Mouse (Mus musculus) ES-Bruce4 (cell line): ENCODE results near the gene Parm1.

Experiments
- CTCF ChIP-seq: IDR thresholded peaks from one replicate; pipeline ENCODE4 v1.8.1; 2011; ENCODE audit warnings: low read depth, low read length
- EP300 ChIP-seq: IDR thresholded peaks from 2 replicates; pipeline ENCODE4 v1.6.1; 2011; ENCODE audit warnings: low read depth, low read length; ENCODE audit not compliant: insufficient read depth
- POLR2A ChIP-seq: IDR thresholded peaks from one replicate; pipeline ENCODE4 v1.8.1; 2011; ENCODE audit warnings: low read length; ENCODE audit not compliant: insufficient read depth

DNA sequence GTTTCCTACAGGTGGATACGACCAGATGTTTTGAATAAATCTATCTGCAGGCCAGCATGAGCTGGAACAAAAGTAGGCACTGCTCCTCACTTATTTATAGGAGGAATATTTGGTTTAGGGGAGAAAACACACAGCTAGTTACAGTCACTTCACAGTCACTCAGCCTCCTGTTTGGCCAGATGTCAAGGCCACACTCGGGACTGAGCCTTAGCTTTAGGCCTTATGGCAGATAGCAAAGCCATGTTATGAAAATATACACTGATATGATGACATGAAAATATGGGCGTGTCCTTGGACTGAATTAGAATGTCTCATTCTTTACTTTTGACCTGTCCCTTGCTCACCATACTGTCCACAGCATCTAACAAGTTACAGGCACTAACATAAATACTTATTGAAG, 137.8 kb downstream of the Parm1 start:
- TF ChIP-seq CTCF = no peak
- no peak for TF ChIP-seq POLR2A
- TF ChIP-seq EP300 = no peak
